Mouse (Mus musculus) small intestine, adult 2 months (tissue): ENCODE data around the gene Rbak.

Experiments
- CTCF ChIP-seq: fragments of 200-500 bp; IDR thresholded peaks from 2 replicates; pipeline ENCODE4 v1.5.1; 2012; ENCODE audit warnings: low read depth, mild to moderate bottlenecking, control low read depth, inconsistent platforms, low read length, moderate library complexity, mixed read lengths; ENCODE audit not compliant: insufficient replicate concordance, insufficient read length; ENCODE audit errors: extremely low read depth
- POLR2A ChIP-seq: fragments of 200-500 bp; IDR thresholded peaks from 2 replicates; pipeline ENCODE4 v1.6.1; 2012; ENCODE audit warnings: low read depth, mild to moderate bottlenecking, control low read depth, inconsistent platforms, low read length, moderate library complexity

DNA sequence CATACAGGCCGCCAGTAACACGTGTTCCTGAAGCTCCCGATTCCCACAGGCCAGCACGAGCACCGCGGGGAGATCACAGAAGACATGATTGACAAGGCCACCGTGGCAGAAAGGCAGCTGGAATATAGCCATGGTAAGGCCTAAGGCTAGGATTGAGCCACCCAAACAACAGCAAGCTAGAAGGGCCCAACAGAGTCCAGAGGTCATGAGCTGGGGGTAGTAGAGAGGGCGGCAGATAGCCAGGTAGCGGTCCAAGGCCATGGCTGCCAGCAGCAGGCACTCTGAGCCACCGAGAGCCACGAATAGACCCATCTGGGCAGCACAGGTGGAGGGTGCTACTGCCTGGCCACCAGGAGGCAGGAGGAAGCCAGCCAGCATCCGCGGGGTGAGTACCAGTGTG lies 43.0 kb downstream of the Rbak start:
- TF ChIP-seq POLR2A: no peak
- TF ChIP-seq CTCF: no peak
